Mouse (Mus musculus): Measurements from ENCODE around the gene Dock1.

Gene Dock1

DNA sequence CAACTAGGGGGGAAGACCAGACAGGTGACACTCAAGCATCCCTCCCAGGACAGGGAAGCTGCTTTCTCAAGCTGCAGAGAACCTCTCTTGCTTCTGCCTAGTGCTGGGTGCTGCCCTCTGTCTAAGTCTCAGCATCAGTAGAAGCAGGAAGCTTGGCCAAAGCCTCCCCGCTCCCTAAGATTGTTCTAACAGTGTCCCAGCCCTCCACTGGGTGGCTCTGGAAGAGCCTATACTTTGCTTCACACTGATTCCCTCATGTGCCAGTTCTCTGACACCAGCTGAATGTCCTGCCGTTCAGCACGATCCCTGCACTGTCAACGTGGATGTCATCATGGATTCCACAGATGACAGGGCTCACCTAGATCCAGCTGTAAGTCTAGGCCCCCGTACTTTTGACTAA lies 324.5 kb downstream of the Dock1 start:
- peak; percentile 14 for DNase-seq

GRCm38 (mm10) chr7:135002216-135002615 lies 331.8 kb downstream of the Dock1 start:
- DNase-seq = no peak

DNA sequence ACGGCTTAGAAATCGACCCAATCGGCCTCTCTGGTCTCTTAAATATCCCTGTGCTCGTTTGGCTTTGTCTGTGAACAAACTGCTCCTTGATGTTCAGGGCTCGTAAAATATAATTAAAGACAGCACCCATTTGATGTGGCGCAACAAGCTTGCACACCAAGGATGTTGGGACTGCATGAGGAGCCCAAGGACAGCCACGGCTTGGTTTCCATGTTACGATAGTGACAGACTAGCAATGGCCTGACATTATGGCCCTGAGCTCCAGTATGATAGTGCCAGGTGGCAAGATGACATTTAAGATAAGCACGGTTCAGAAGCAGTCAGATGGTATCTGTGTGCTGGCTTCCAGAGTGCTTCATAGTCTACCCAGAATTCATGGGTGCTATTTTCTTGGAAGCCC lies 332.4 kb downstream of the Dock1 start:
- DNase-seq = no peak

DNA sequence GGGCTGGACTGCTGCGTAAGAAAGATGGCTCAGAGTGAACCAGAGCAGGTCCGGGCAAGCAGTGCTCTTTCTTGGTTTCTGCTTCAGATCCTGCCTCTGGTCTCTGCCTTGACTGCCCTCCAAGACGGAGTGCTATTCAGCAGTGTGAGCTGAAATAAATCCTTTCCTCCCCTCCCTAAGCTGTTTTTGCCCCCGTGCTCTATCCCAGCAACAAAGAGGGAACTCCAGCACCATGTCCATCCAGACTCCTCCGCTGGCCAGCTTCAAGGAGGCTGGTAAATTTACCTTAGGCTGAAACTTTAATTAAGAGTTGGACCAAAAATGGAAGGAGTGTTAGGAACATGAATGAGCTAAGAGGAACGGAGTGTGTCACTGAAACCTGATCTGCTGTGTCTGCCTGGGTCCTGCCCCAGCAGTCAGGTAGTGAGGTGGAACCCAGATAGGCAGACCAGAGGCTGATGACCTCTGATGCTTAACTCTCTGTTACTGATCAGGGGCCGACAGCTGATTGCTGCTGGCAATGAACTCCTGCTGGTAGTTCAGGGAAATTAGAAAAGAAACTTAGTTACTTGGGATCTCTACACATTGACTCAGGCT lies 335.6 kb downstream of the Dock1 start:
- no peak for DNase-seq

- no peak for DNase-seq
Observed at GRCm38 (mm10) chr7:135008021-135008420, 337.6 kb downstream of the Dock1 start.

GRCm38 (mm10) chr7:135010997-135011396 lies 340.5 kb downstream of the Dock1 start:
- no peak for DNase-seq

DNA sequence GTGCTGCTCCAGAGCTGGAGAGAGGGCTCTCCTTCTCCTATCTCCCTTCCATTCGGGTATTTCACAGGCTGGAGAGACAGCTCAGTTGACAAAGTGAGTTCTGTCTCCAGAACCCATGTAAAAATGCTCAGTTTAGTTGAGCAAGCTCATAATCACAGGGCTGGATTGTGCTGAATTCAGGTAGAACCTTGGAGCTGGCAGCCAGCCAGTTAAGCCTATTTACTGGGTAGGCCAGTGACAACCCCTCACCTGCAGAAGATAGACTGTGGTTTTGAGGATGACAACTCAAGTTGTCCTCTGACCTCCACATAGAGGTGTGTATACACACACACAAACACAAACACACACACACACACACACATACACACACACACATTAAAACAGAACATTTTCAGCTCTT lies 347.1 kb downstream of the Dock1 start:
- DNase-seq = no peak

DNA sequence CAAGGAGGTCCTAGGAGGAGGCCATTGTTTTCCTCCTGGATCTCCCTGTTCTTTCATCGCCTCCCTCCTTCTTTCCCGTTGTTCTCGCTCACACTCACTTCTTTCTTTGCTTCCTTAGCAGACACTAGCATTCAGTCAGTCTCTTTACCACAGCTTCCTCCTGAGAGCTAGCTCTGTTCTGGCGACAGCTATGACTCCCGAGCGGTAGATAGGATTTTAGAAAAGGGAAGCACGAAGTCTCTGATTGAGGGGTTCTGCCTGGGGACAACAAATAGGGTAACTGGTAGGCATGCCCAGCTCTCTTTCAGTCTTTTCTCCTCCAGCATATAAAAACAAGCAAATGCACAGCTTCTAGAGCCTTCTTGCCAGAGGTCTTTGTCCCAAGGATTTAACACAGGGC lies 350.3 kb downstream of the Dock1 start:
- no peak for DNase-seq

- DNase-seq = no peak
Observed at GRCm38 (mm10) chr7:135021544-135022100, 351.2 kb downstream of the Dock1 start.

DNA sequence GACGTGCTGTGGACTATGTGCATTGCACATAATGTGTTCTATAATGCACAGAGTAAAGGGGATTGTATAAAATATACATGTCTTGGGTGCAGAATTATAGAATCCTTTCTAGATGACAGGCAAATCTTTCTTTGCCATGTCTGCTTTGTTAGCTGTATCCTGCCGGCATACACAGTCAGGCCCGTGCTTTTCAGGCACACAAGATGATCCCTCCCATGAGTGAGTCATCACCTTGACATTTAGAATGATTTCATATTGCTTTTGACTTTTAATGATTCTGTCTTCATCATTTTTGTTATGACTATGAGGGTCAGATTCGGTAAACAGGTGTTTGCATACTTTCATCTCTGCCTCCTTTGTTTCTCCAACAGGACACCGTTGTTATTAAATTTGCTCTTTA lies 354.1 kb downstream of the Dock1 start:
- DNase-seq = no peak

GRCm38 (mm10) chr7:135028716-135029115 lies 358.3 kb downstream of the Dock1 start:
- no peak for DNase-seq

DNA sequence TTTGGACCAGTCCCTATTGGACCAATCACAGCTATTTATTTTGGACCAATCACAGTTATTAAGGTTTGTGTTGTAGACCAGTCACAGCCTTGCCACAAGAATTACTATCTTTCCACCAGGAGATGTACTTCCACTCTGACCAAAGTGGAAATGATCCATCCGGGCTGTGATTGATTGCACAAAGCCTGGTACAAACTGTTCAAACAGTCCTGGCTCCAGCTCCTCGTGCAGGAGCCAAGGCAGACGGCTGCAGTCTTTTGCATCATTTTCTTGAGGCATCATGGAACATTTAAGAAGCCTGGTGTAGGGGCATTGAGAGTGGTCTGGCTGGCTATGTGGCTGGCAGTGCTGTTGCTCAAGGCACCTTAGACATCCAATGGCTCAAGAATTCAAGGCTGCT lies 358.7 kb downstream of the Dock1 start:
- DNase-seq = no peak

DNA sequence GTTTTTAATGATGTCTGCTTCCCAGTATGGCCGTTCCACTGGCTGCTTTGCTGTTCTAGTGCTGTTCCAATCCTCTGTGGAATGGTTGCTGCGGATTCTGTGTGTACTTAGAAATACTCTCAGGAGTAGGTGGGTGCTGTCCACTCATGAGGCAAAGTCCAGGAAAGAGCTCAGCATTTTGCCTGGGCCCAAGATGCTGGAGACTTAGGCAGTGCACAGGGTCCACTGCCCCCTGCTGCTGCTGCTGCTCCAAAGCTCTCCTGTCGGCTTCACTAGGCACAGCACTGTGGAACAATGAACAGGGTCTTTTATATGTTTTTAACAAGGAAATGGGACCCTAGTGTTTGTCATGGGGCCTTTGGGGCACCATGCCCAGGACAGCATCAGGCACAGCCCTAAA lies 361.0 kb downstream of the Dock1 start:
- no peak for DNase-seq

- no peak for DNase-seq
Observed at GRCm38 (mm10) chr7:135034811-135035210, 364.4 kb downstream of the Dock1 start.

GRCm38 (mm10) chr7:135035651-135036050 lies 365.2 kb downstream of the Dock1 start:
- no peak for DNase-seq

DNA sequence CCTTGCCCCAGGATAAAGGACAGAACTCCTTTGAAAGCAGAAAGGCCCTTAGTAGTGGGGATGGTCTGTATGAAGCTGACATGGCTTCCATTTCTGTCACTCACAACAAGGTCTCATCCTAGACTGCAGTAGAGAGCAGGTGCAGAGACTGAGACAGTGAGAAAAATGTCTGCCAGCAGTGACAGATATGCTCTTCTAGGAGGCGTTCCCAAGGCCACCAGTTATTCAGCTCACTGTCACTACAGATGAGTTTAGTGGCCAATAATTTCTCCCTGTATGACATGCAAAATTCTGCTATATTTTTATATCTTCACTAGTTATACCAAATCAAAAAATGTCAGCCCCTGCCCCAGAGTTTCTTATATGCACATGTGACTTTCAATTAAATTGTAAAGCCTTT lies 368.5 kb downstream of the Dock1 start:
- DNase-seq = no peak

DNA sequence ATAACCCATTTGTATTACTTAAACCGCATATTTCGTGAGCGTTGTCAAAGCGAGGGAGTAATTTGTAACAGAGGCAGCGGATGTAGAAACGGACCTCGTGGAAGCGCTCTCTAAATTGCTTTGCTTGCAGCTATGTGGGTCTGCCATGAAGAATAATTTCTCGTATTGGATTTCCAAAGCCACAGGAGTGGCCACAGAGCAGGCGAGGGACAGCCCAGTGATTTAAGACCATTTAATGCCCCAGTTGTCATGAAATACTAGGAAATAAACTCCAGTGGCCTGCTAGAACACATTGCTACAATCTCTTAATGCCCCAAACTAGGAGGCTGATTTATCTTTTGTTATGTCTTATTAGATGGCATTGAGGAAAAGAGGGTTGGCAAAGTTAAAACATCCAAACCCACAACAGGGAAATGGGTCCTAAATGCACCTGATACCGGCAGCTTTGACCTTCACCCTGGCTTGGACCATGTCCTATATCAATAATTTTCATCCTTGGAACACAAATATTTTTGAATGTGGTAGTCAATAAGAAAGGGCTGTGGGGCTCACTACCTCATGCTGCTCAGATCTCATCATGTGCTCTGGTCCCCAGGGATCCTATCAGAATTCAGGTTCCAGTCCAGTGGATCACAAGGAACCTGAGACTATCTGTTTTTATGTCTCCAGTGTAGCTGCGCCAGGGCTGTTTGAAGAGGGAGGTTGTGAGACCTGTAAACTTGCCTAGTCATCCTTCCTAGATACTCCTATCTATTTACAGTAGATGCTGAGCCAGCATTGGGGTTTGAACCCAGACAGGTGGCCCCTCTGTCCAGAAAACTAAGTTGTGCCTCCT lies 373.7 kb downstream of the Dock1 start:
- DNase-seq = no peak

DNA sequence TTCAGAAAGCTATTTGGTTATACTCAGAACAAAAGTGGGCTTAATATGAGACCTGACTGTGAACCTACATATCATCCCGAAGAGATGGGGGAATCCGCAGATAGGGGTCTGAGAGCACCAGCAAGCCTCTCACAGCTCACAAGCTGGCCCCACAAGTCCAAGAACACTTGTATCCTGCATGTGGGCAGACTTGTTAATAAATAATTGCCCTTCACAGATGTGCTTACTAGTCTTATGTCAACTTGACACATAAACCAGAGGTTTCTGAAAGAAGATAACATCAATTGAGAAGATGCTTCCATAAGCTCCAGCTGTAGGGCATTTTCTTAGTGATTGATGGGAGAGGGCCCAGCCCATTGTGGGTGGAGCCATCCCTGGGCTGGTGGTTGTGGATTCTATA lies 379.0 kb downstream of the Dock1 start:
- no peak for DNase-seq

DNA sequence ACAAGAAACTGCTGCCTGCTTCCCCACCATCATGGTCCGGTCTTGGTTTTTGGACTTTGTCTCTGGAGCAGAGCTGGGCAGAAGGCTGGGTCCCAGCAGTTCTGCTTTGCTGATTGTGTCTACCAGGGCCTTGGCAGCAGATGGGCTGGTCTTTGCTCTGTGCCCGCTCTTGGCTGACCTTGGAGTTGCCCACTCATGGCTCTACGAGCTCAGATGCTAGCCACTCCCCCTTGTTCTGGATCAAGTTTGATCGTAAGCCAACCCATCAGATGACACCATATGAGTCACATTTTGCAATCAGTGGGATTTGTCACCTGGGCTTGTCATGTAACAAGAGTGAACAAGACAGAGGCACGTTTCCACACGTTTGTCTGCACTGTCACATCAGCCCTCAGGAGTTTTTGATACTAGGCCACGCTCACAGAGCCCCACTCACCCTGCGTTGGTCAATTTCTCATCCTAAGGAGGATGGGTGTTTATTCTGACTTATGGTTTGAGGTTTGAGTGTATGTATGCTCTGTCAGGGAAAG lies 382.8 kb downstream of the Dock1 start:
- no peak for DNase-seq

GRCm38 (mm10) chr7:135054664-135055063 lies 384.2 kb downstream of the Dock1 start:
- peak; percentile 86 for DNase-seq

DNA sequence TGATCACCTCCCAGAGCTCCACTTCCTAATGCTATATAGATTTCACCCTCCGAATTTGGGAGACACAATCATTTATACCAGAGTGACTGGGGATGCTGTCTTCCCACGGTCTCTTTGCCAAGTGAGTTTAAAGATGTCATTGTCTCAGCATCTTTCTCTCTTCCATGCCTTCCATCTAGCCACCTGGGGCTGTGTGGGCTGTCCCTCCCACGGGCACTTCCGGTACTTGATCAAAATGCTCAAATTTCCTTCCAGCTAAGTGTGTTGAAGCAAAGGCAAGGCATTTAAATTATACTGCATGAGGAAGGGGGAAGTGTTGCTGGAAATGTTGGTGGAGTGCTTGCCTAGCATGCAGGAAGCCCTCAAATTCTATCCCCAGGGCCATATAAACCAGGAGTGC lies 388.6 kb downstream of the Dock1 start:
- no peak for DNase-seq

DNA sequence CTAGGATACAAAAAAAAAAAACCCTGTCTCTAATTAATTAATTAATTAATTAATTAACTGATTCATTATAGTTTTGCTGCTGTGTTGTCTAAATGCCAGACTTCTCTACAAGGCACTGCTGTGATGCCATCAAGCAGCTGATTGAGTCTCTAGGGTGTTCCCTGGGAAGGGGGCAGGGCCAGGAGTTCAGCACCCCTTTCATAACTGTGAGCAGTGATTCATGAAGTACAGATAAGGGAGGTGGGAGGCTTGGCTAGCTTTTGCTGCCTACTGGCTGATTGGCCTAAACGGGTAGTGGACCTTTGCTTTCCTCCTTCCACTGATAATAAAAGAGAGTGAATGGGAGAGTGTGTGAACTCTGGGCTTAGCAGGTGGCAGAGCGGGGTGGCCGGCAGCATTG lies 389.1 kb downstream of the Dock1 start:
- DNase-seq = no peak

DNA sequence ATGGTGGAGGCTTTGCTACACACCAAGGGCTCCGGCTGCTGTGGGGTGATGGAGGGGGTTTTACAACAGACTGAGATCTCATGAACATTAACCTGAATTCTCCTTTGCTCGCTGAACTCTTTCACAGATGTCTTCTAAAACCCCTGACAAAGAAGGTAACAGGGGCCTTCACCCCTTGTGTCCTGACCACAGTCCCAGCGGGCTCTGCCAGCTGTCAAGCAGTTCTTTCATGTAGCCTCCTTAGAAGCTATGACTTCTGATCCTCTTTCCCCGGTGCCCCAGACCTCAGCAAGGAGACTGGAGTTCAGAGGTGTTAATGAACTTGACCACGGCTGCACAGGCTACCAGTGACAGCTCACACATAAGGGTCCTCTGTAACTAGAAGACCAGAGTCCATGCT lies 393.4 kb downstream of the Dock1 start:
- DNase-seq = no peak

GRCm38 (mm10) chr7:135065301-135065700 lies 394.8 kb downstream of the Dock1 start:
- DNase-seq = peak; percentile 62

All from retina, postnatal 1 day (tissue).